Mouse (Mus musculus) megakaryocyte, embryonic 14.5 days (primary cell): ENCODE data around the gene Pde11a.

Source experiments
- FLI1 ChIP-seq: IDR thresholded peaks from 2 replicates; pipeline ENCODE4 v1.6.1; 2012; ENCODE audit warnings: low read length, inconsistent platforms, mixed read lengths
- GATA1 ChIP-seq: IDR thresholded peaks from 3 replicates; pipeline ENCODE4 v1.6.1; 2012; ENCODE audit warnings: mixed read lengths, low read length, inconsistent platforms, borderline replicate concordance

DNA sequence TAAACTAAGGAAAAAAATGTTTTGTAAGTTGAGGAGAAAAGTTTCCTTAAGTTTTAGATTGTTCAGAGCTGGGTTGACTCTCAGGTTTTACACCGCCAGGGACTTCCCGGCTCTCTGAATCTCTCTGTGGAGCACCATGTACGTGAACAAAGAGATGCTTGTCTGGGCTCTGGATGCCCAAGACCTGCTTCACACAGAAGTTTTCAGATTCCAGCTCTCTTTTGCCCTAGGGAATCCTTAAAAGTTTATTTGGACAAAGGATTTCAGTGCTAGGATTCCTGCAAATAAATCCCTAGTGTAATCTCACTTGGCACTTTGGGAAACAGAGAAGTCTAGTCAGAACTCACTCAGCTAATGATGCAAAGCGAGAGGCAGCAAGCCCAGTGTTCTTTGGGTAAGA lies 348.9 kb downstream of the Pde11a start:
- TF ChIP-seq GATA1 (no peak), FLI1 (no peak)
